Mouse (Mus musculus) hindbrain, embryonic 11.5 days (tissue): ENCODE measurements at regions not wholly inside any gene's neighbourhood (a gene's known extent, or its start where the extent isn't known, plus 50 kb on each side); places are given as distances from the start of the nearest gene placed in this dataset.

Experiments
- ATAC-seq: fragments of 200-750 bp; cut with Nextera tagmentation; 2 replicates; pipeline ENCODE4 v1.8.0; 2017; ENCODE audit warnings: mild to moderate bottlenecking, moderate TSS enrichment, moderate library complexity; ENCODE audit not compliant: low FRiP score
- DNase-seq: peaks from one replicate; pipeline ENCODE4 v3.0.0-alpha.2; 2015; ENCODE audit warnings: low spot score
- H3K27ac ChIP-seq: fragments of 300-500 bp; sonication (generic); 2 replicates; pipeline ENCODE4 v1.5.1; 2014; ENCODE audit warnings: mild to moderate bottlenecking, low read depth, low read length
- H3K27me3 ChIP-seq: fragments of 300-500 bp; sonication (generic); 2 replicates; pipeline ENCODE4 v1.6.1; 2014; ENCODE audit warnings: mild to moderate bottlenecking, low read length, moderate library complexity, mixed read lengths; ENCODE audit not compliant: control insufficient read depth, insufficient read depth
- H3K36me3 ChIP-seq: fragments of 300-500 bp; sonication (generic); 2 replicates; pipeline ENCODE4 v1.6.1; 2014; ENCODE audit warnings: mild to moderate bottlenecking, low read length, moderate library complexity, mixed read lengths; ENCODE audit not compliant: control insufficient read depth, insufficient read depth
- H3K4me1 ChIP-seq: fragments of 300-500 bp; sonication (generic); replicated peaks from 2 replicates; pipeline ENCODE4 v1.6.1; 2014; ENCODE audit warnings: low read length, mixed read lengths; ENCODE audit not compliant: control insufficient read depth, insufficient read depth
- H3K4me2 ChIP-seq: fragments of 300-500 bp; sonication (generic); replicated peaks from 2 replicates; pipeline ENCODE4 v1.6.1; 2014; ENCODE audit warnings: mild to moderate bottlenecking, low read depth, low read length
- H3K4me3 ChIP-seq: fragments of 300-500 bp; sonication (generic); 2 replicates; pipeline ENCODE4 v1.5.1; 2014; ENCODE audit warnings: low read depth, low read length
- H3K9ac ChIP-seq: fragments of 300-500 bp; sonication (generic); 2 replicates; pipeline ENCODE4 v1.6.1; 2014; ENCODE audit warnings: low read depth, low read length
- H3K9me3 ChIP-seq: fragments of 300-500 bp; sonication (generic); 2 replicates; pipeline ENCODE4 v1.6.1; 2016; ENCODE audit warnings: low read length; ENCODE audit not compliant: control insufficient read depth
- WGBS: fragments of 180-500 bp; shearing (Covaris S2); extraction: QIAGEN DNeasy Blood & Tissue Kit; methylation state at CpG from one replicate; pipeline ENCODE4 v1.1.7; 2014; 5-methylcytosine and 5-hydroxymethylcytosine counted together

DNA sequence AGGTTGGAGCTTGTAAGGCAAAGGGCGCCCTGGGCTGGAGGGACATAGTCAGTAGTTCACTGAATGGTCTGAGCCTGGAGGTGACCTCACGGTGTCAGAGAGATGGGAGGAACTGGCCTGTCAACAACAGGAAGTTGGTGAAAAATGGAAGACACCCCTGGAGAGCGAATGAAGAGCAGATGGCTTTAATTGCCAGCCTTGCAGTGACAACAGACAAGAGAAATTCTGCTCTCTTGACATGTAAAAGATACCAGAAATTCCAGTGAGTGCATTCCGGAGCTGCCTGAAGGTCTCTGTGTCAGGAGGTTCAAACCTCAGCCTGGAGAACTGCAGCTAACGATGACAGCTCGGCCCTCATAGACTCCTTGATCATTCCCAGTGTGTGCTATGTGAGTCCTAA lies 318.3 kb upstream of the Gm5148 start:
- H3K27ac ChIP-seq, result no peak overlapping the region
- no peak overlapping the region for H3K4me2 ChIP-seq
- H3K36me3 ChIP-seq, result no peaks in the 10 kb centered on the region
- H3K27me3 ChIP-seq, result no peaks in the 10 kb centered on the region
- H3K9ac ChIP-seq, result no peak overlapping the region
- no peaks in the 10 kb centered on the region for H3K4me1 ChIP-seq
- ATAC-seq (no peak), DNase-seq (no peak)
- 53% methylated on average over 6 of the region's 6 CpGs for WGBS
- H3K9me3 ChIP-seq, result no peaks in the 10 kb centered on the region
- H3K4me3 ChIP-seq, result no peak overlapping the region

GRCm38 (mm10) chr3:38036131-38036530 lies 311.8 kb upstream of the Gm5148 start:
- H3K9ac ChIP-seq, result no peak overlapping the region
- no peak overlapping the region for H3K27ac ChIP-seq
- H3K4me1 ChIP-seq, result no peaks in the 10 kb centered on the region
- DNase-seq (no peak), ATAC-seq (no peak)
- H3K27me3 ChIP-seq, result no peaks in the 10 kb centered on the region
- H3K36me3 ChIP-seq, result no peaks in the 10 kb centered on the region
- no peak overlapping the region for H3K4me2 ChIP-seq
- no peaks in the 10 kb centered on the region for H3K9me3 ChIP-seq
- no peak overlapping the region for H3K4me3 ChIP-seq

DNA sequence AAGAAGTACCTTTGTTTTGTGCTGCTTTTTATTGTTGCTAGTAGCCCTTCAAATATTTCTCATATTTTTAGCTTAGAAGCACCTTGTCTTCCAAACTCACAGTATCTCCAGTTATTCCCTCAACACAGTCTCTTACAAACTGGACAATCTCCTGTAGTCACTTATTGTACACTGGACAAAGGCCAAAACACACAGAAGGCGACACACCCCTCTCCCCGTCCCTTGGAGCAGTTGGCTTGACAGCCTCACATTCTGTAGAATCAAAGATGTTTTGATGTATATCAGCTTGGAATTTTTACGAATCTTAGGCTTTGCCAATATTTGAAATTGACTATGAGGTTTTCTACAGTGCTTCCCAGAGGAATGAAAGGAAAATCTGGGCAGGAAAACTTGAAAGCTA lies 309.8 kb upstream of the Gm5148 start:
- H3K4me1 ChIP-seq, result no peaks in the 10 kb centered on the region
- WGBS, result 75% methylated on average over 3 of the region's 3 CpGs
- no peaks in the 10 kb centered on the region for H3K27me3 ChIP-seq
- H3K4me2 ChIP-seq, result no peak overlapping the region
- H3K9ac ChIP-seq, result no peak overlapping the region
- H3K36me3 ChIP-seq, result no peaks in the 10 kb centered on the region
- no peak overlapping the region for H3K27ac ChIP-seq
- no peak overlapping the region for H3K4me3 ChIP-seq
- ATAC-seq (no peak), DNase-seq (no peak)
- H3K9me3 ChIP-seq, result no peaks in the 10 kb centered on the region

- Histone ChIP-seq H3K9ac (no peak overlapping the region), H3K4me1 (no peaks in the 10 kb centered on the region), H3K4me3 (no peak overlapping the region), H3K4me2 (no peak overlapping the region), H3K27me3 (no peaks in the 10 kb centered on the region), H3K36me3 (no peaks in the 10 kb centered on the region), H3K27ac (no peak overlapping the region), H3K9me3 (no peaks in the 10 kb centered on the region)
- ATAC-seq (no peak), DNase-seq (no peak)
- WGBS, result 50% methylated on average over 1 of the region's 1 CpGs
Measured at GRCm38 (mm10) chr3:38014768-38015167, 290.5 kb upstream of the Gm5148 start.

DNA sequence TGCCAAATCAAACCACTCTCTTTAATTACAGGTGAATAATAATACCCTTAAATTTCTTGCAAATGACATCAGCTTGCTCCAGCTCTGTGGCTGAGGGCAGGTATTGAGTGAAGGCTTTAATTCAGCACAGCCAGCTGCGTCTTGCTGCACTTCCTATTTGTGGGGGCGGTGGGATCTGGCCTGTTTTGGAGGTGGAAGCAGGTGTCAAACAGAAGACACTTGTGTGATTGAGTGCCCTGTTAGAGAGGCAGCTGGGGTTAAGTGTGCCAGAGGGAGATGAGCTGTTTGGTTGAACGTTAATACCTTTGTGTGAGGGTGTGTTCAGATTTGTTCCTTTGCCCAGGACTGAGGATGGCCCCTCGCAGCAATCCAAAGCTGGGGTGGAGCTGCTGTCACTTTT lies 284.9 kb upstream of the Gm5148 start:
- 43% methylated on average over 4 of the region's 4 CpGs for WGBS
- Histone ChIP-seq H3K4me2 (no peak overlapping the region), H3K36me3 (no peaks in the 10 kb centered on the region), H3K9ac (no peak overlapping the region), H3K27me3 (no peaks in the 10 kb centered on the region), H3K27ac (no peak overlapping the region), H3K4me1 (no peaks in the 10 kb centered on the region), H3K4me3 (no peak overlapping the region), H3K9me3 (no peaks in the 10 kb centered on the region)
- ATAC-seq, result no peak
- no peak for DNase-seq

- Histone ChIP-seq H3K9ac (no peak overlapping the region), H3K27me3 (no peaks in the 10 kb centered on the region), H3K4me1 (no peaks in the 10 kb centered on the region), H3K36me3 (no peaks in the 10 kb centered on the region), H3K4me3 (no peak overlapping the region), H3K9me3 (no peaks in the 10 kb centered on the region), H3K4me2 (no peak overlapping the region), H3K27ac (no peak overlapping the region)
- no peak for DNase-seq
- ATAC-seq, result no peak
- 88% methylated on average over 7 of the region's 7 CpGs for WGBS
Measured at GRCm38 (mm10) chr3:38008321-38008720, 284.0 kb upstream of the Gm5148 start.

DNA sequence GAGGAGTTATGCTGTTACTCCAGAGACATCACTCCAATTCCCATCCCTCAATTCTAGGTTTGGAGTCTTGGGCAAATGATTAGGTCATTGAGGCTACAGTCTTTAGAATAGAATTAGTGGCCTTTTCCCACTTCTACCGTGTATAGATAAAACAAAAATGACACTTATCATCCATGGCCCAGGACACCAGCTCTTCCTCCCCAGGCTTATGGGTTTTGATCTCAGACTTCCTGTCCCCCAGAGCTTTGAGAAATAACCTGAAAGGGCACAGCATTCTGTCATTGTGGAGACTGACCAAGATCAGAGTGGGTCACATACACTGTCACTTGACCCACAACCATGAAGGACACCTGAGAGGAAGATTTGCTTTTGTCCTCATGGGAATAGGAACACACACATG lies 283.3 kb upstream of the Gm5148 start:
- 94% methylated on average over 1 of the region's 1 CpGs for WGBS
- H3K27ac ChIP-seq, result no peak overlapping the region
- ATAC-seq (no peak), DNase-seq (no peak)
- no peak overlapping the region for H3K4me3 ChIP-seq
- no peak overlapping the region for H3K4me2 ChIP-seq
- no peaks in the 10 kb centered on the region for H3K9me3 ChIP-seq
- H3K27me3 ChIP-seq, result no peaks in the 10 kb centered on the region
- no peaks in the 10 kb centered on the region for H3K36me3 ChIP-seq
- H3K4me1 ChIP-seq, result no peaks in the 10 kb centered on the region
- no peak overlapping the region for H3K9ac ChIP-seq

- Histone ChIP-seq H3K4me1 (no peaks in the 10 kb centered on the region), H3K9me3 (no peaks in the 10 kb centered on the region), H3K27me3 (no peaks in the 10 kb centered on the region), H3K4me2 (no peak overlapping the region), H3K27ac (no peak overlapping the region), H3K4me3 (no peak overlapping the region), H3K9ac (no peak overlapping the region), H3K36me3 (no peaks in the 10 kb centered on the region)
- WGBS, result 92% methylated on average over 10 of the region's 10 CpGs
- ATAC-seq, result no peak
- DNase-seq, result no peak
Measured at GRCm38 (mm10) chr3:38002275-38002674, 278.0 kb upstream of the Gm5148 start.

DNA sequence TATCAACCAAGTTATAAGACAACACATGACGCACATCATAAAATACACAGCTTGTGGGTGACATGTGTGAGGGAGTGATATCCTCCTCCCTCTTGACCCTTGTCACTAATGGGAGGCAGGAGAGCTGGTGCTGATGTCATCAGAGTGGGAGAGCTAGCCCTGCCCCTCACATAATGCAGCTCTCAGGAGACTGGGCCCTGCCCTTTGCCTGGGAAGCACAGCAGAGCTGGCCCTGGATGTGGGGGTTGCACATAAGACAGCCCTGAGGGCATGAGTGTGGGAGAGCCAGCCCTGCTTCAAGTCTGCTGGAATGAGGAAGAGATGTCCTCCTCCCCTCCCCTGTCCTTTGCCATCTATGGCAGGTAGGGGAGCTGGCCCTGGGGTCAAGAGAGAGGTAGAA lies 275.5 kb upstream of the Gm5148 start:
- no peaks in the 10 kb centered on the region for H3K27me3 ChIP-seq
- H3K4me2 ChIP-seq, result no peak overlapping the region
- H3K9me3 ChIP-seq, result no peaks in the 10 kb centered on the region
- DNase-seq, result no peak
- no peak for ATAC-seq
- WGBS, result 96% methylated on average over 1 of the region's 1 CpGs
- no peak overlapping the region for H3K9ac ChIP-seq
- H3K4me1 ChIP-seq, result no peaks in the 10 kb centered on the region
- no peak overlapping the region for H3K27ac ChIP-seq
- no peaks in the 10 kb centered on the region for H3K36me3 ChIP-seq
- no peak overlapping the region for H3K4me3 ChIP-seq
